Mouse (Mus musculus): ENCODE results near the gene Pld3.
A peak's percentile ranks its signal among the peaks of the same experiment; 100 is the strongest.

Pld3 gene

GRCm38 (mm10) chr7:27552931-27553513 lies at the start of gene Pld3, which contains the start of gene 2310022A10Rik:
Pld3 (minus strand) TSS chr7:27553218.
2310022A10Rik (plus strand) TSS chr7:27553233.
- peak; percentile 97 to 99 for DNase-seq

- DNase-seq = no peak
Measured at GRCm38 (mm10) chr7:27602161-27602560, 49.1 kb upstream of the Pld3 start.

DNA sequence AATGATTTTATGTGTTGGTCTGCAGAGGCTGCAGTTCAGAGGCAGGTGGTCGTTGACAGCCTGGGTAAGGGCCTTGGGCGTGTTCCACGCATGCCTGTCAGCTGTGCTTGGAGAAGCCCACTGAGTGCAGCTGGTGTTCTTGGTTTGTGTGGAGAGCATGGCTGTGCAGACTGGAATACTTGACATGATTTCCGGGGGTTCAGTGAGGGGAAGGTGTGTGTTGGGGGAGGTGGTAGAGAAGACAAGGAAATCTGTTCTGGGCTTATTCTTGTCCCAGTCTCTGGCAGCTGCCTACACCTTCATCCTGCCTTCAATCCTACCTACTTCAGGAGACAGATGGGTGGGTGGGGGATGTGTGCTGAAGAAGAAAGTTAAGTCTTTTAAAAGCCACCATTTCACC lies 48.6 kb upstream of the Pld3 start:
- DNase-seq = no peak

GRCm38 (mm10) chr7:27598053-27598452 lies 45.0 kb upstream of the Pld3 start:
- DNase-seq = no peak

DNA sequence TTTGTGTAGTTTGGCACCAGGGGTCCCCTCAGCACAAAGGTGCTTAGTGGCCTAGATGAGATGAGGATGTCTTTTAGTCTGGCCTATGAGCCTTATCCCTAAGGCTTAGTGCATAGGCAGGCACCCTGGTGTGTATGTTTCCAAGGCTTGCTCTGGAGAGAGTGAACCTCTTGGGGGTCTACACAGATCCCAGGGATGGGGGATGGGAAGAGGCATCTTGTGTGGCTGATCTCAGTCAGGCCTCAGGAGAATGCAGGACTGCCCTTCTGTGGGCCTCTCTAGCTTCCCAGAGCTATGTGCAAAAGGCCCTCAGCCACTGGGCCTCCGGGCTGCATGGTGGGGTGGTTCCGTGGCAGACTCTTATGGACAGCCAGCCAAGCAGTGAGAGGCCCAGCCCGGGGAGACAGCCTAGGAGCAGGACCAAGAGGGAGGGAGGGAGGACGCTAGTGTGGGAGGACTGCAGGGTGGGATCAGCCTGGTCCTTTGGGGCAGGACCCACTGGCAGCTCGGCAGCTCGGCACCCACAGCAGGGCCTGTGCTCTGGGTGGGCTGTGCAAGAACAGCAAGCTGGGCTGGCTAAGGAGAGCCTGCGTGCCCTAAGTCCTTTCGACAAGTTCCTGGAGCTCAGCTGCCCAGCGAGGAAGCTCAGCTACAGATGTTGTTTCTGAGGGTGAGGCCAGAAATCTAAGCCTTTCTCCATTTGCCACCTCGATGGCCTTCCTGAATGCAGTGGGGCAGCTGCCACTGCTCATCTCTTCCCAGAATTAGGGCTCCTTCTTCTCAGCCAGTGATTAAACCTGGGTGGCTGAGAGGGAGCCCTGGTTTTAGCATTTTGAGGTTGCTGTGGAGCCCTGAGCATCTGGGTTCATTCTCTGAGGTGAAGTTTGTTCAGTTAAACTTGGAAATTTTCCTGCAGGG lies 43.8 kb upstream of the Pld3 start:
- DNase-seq = peak in 1 of 2 experiments; percentile 34

DNA sequence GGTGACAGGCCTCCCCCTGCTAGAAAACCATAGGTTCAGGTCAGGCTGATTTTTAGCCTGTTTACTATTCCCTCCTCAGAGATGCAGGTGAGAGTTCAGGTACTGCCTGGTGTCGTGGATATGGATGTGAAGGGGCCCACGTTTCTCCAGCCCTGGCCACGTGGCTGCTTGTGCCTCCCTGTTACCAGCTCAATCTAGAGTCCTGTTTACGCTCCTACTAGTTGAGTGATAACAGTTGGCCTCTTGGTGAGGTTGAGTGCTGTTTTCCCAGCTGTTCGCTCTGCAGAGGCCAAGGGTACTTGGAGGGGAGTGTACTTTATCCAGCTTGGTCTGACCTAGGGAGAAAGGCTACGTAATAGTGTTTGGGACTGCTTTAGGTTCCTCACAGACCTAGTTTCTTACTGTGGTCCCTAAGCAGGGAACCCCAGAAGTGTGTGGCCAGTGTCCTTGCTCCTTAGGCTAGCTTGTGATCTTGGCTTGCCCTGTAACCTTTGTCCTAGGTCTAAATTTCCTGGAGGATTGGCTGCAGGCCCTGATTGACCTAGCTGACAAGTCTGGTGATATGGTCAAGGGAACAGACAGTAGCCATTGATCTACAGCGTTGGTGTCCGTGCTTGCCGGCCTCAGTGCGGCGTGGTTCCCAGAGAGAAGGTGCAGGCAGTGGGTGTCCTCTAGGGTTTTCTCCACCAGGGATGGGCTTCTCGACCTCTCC lies 40.1 kb upstream of the Pld3 start:
- DNase-seq = peak; percentile 69 to 72

GRCm38 (mm10) chr7:27592217-27592929 lies 39.4 kb upstream of the Pld3 start:
- DNase-seq = peak; percentile 49 to 75

DNA sequence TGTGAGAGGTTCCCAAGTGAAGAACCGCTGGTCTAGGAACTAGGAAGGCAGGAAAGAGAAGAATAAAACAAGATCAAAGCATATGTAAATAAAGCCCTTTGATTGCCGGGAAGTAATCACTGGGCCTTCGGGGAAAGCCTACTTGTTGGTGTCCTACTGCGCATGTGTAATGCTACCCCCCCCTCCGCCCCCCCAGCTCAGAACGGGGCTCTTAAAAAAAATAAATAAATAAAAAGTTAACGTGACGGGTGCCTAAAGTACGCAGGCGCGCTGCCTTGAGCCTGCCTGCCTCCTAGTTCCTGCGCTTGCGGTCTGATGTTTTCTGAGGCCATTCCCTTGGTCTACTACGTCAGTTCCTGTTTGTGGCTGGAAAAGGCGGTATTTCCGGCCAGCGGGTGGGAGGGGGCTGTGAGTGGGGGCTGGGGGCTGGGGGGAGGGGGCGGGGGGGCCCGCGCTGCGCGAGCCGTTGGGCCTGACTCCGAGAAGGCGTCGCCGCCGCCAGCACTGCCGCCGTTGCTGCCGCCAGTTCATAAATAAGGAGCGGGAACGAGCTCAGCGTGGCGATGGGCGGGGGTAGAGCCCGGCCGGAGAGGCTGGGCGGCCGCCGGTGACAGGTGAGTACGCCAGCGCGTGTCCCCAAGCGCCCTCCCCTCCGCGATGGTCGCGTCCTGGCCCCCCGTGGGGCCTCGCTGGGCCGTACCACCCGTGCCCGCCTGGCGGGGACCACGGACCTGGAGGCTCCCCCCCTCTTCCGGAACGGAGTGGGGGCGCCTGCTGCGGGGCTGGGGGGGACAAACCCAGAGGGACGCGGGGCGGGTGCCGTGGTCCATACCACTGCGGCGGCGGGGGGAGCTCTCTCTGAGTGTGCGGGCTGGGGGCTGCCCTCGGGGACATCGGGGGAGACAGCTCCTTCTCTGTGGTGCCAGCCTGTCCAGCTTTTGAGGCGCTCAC lies 38.5 kb upstream of the Pld3 start, which contains the start of gene Akt2:
Akt2 (plus strand) TSS at position 287 of the 951 bp plus-strand sequence.
- DNase-seq = peak; percentile 93 to 97

DNA sequence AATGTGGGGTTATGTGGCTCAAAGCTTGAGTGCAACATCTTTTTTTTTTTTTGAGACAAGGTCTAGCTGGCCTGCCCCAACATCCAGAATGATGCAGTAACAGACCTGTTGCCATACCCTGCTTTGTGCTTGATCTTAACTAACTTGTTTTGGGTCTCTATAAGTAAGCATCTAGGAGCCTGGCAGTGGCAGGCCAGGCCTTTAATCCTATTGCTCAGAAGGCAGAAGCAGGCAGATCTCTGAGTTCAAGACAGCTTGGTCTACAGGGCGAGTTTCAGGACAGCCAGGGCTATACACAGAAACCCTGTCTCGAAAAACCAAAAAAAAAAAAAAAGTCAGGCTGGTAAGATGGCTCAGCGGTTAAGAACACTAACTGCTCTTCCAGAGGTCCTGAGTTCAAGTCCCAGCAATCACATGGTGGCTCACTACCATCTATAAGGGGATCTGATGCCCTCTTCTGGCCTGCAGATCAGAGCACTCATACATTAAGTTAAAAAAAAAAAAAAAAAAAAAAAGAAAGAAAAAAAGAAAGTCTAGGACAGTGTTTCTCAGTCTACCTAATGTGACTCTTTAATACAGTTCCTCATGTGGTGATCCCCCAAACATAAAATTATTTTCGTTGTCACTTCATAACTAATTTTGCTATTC lies 37.7 kb upstream of the Pld3 start:
- peak in 1 of 2 experiments; percentile 18 for DNase-seq

- no peak for DNase-seq
Measured at GRCm38 (mm10) chr7:27590088-27590487, 37.1 kb upstream of the Pld3 start.

DNA sequence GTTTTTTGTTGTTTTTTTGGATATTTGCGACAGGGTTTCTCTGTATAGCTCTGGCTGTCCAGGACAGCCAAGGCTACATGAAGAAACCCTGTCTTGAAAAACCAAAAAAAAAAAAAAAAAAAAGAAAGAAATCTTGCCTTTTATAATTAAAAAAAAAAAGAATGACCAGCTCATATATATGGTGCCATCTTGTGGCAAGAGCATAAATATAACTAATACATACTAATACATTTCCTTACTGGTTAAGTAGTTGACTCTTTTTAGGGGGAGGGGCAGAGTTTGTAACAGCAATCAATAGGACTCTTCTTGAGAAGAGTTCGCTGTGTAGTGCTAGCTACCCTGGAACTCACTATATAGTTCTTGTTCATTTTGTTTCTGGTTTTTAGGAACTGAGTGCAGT lies 34.7 kb upstream of the Pld3 start:
- no peak for DNase-seq

GRCm38 (mm10) chr7:27586861-27587260 lies 33.8 kb upstream of the Pld3 start:
- DNase-seq = no peak

- DNase-seq = no peak
Measured at GRCm38 (mm10) chr7:27580380-27581174, 27.6 kb upstream of the Pld3 start.

GRCm38 (mm10) chr7:27578465-27578864 lies 25.4 kb upstream of the Pld3 start:
- no peak for DNase-seq

- DNase-seq = no peak
Measured at GRCm38 (mm10) chr7:27577589-27577988, 24.6 kb upstream of the Pld3 start.

DNA sequence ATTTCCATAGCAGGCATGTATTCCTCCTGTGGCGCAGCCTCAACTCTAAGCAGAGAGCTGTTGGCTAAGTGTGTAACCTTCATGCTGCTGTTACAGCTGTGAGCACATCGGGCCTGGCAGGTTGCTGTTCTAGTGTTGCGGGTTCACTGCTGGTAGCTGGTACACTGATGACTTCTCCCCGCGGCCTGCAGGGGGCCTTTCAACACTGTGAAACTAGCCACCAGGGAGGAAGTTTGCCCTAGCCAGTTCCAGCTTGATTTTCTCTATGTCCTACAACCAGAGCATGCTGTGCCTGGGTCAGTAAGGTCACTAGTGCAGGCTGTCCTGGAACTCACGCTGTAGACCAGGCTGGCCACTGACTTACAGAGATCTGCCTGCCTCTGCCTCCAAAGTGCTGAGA lies 23.9 kb upstream of the Pld3 start:
- DNase-seq = peak; percentile 55 to 80

GRCm38 (mm10) chr7:27574124-27574880 lies 21.3 kb upstream of the Pld3 start:
- DNase-seq = no peak

DNA sequence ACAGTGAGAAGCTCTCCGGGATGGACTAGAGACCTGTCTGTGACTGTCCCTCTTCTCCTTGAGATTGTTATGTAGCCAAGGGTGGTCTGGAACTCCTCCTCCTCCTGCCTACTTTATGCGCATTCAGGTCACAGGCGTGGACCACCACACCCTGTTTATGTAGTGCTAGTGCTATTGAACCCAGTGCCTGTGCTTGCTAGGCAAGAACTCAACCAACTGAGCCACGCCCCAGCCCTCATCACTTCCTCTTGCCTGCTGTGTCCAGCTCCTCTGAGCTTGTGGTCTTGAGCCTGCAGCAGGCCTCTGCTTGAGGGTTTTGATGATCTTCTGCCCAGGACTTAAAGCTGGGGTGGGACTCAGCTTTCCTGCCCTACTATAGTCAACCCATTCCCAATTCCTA lies 19.1 kb upstream of the Pld3 start:
- no peak for DNase-seq

DNA sequence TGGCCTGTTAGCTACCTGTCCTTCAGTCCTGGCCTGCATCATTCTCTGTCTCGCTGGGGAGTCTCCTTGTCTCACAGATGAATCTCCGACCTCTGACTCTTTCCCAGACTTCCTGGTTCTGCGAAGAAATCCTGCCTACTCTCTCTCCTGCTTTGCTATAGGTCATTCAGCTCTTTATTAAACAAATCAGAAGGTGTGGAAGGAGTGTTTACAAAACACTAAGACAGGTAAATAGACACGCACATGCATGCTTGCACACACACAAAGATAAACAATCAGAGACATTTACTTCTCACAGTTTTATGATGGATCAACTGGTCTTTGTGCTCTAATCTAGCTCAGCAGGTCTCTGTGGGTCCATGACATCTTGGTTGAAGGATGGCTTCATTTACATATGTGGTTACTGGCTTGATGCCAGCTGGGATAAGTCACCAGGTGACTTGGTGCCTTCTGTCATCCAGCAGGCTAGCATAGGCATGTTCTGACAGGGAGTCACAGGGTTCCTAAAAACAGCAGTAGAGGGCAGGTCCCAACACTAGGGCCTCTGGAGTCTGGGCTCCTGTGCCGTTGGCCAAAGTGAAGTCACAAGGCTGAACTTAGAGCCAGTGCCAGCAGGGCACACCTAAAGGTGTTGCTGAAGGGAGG lies 16.7 kb upstream of the Pld3 start:
- no peak for DNase-seq

Measured in kidney, postnatal 36 days (tissue).